Mouse (Mus musculus) thymus, postnatal 0 days (tissue): ENCODE data around the gene Rps27rt. TPM values are rescaled to one million over a fixed set of nuclear protein-coding genes. Genes with fewer than 3 reads are reported as not detected.
"Not testable (repeated sequence)": the region's sequence is repeated elsewhere in the genome, so short reads cannot be mapped to it uniquely, and the experiment has no call there.

ENCODE experiments used
- DNase-seq: peaks from one replicate; pipeline ENCODE4 v3.0.0-alpha.2; 2015; ENCODE audit warnings: low spot score
- polyA plus RNA-seq: library from polyadenylated mRNA; unstranded; fragments of >200 nt; fragmentation: Nextera tagmentation; extraction: Ambion mirVana; gene quantifications from 2 replicates; pipeline ENCODE4 v1.2.1, GENCODE M21; 2015

Rps27rt gene
- polyA plus RNA-seq, 1 experiment from 2014 or later: 1,087 TPM

GRCm38 (mm10) chr9:114985741-114986140 is 3.2 kb upstream of the Rps27rt start:
- no peak for DNase-seq

DNA sequence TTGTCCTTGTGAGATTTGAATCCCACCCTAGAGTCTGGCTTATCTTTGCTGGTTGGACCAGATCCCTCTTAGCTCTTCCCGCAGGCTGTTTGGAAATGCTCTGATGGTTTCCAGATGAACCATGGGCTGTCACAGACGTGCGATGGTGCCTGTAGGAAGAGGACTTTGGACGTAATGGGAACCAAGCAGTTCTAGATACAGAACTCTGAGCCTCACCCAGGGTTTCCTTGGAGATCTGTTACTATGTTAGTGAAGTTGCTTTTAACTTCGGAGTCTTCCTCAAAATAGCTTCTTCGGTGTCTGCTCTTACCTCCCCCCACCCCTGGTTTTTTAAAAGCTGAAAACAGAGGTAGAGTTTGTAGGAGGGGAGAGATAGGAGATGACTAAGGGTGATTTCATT is 2.6 kb downstream of the Rps27rt start:
- DNase-seq: no peak

- peak; percentile 8 for DNase-seq
Measured at GRCm38 (mm10) chr9:114978281-114979111, 4.0 kb downstream of the Rps27rt start, which contains the start of gene Osbpl10. Gene Osbpl10, plus strand, starts transcription at chr9:114978569.

GRCm38 (mm10) chr9:114977461-114978280 is 4.9 kb downstream of the Rps27rt start:
- DNase-seq: no peak

DNA sequence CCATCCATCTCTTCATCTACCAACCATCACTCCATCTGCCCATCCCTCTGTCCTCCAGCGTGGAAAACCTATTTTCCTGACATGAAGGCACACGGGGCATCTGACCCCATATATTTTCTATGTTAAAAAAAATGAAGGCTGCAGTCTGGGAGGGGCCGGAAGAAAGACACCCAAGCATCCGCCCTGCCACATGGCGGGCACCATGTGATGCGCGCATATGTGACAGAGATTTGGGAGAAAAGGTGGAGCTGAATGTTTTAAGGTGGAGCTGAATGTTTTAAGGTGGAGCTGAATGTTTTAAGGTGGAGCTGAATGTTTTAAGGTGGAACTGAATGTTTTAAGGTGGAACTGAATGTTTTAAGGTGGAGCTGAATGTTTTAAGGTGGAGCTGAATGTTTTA is 16.3 kb downstream of the Rps27rt start:
- not testable (repeated sequence) for DNase-seq

- no peak for DNase-seq
Measured at GRCm38 (mm10) chr9:114964093-114964492, 18.4 kb downstream of the Rps27rt start.

- no peak for DNase-seq
Measured at GRCm38 (mm10) chr9:114960844-114961243, 21.7 kb downstream of the Rps27rt start.

DNA sequence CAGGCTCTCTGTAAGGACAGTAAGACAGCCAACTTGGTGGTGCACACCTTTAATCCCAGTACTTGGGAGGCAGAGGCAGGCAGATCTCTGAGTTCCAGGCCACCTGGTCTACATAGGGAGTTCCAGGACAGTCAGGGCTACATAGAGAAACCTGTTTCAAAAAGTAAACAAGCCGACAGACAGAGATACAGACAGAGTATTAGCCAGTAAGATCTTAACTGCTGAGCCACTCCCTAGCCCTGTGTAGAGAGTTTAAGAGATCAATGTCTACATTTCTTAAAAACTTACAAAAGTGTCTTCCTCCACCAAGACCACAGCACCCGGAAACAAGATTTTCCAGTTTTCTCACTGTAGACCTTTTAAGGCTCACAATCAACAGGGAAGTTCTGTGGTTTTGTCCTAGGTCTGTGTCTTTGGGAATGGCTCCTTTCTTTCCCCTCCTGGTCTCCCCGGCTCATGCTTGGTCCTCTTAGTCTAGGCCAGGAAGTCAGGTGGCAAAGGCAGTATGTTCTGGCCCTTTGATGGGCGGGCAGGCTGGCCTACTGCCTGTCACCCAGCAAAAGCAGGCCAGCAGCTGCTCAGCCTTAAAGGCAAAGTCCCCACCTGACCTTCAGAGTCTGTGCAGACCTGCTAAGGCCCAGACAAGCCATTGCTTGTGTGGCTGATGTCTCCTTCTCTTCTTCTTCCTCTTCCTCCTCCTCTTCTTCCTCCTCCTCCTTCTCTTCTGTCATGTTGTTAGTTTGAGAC is 22.3 kb downstream of the Rps27rt start:
- DNase-seq: no peak

GRCm38 (mm10) chr9:114956945-114957344 is 25.6 kb downstream of the Rps27rt start:
- DNase-seq: peak; percentile 50

DNA sequence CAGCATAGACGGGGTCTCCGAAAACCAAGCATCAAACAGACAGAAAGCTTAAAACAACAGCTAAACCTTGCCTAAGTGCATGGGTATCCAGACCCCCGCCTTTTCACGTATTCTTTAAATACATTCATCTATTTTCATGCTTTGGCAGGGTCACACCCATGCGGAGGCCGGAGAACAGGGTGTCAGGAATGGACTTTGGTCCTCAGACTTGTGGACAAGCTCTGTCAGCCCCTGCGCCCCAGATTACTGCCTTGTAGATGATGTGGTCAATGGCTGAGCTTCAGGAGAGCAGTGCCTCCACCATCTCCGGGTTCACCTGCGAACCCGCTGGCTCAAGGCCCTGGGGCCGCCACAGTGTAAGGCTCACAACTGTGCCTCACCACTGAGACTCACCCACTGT is 27.2 kb downstream of the Rps27rt start:
- no peak for DNase-seq

DNA sequence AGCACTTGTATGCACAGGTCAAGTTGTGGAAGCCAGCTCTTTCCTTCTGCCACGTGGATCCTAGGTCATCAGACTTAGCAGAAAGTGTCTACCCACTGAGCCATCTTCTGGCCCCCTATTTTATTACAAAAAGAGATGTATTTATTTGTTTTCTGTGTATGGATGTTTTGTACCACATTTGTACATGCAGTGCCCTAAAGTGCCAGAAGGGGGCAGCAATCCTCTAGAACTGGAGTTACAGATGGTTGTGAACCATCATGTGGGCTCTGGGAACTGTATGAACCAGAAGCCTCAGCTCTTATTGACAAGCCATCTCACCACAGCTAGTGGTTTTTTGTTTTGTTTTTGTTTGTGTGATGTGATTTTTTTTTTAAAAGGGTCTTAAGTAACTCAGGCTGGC is 29.7 kb downstream of the Rps27rt start:
- peak; percentile 39 for DNase-seq

DNA sequence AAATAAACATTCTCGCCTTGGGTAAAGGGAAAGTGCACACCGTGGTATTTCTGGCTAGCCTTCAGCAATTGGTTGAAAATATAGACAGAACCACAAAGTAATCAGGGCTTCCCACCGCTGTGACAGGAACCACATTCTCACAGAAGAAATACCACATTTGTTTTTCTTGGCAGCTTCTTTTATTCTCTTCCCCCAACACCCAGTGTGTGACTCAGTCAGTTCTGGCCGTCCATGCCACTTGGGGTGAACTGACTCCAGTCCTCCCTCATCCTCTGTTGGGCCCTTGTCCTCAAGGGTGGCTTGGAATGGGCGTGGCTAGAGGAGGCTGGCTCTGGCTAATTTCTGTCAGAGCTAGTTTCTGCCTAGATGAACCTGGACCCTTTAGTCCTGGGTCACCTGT is 34.1 kb downstream of the Rps27rt start:
- no peak for DNase-seq

DNA sequence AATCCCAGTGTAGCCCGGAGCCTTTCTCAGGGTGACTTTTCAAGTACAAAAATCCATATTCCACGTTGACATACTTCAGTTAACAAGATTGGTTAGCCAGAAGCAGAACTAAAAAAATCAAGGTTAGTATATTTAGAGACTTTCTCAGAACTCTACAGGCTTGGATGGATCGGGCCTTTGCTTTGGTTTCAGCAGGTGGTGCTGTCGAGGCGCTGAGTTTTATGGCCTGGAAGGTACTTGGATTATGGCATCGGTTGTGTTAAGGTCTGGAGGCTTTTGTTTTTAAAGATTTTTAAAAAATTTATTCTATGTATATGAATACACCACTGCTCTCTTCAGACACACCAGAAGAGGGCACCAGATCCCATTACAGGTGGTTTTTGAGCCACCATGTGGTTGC is 37.0 kb downstream of the Rps27rt start:
- no peak for DNase-seq

GRCm38 (mm10) chr9:114944642-114945041 is 37.9 kb downstream of the Rps27rt start:
- no peak for DNase-seq

GRCm38 (mm10) chr9:114936687-114937086 is 45.9 kb downstream of the Rps27rt start:
- no peak for DNase-seq

- DNase-seq: no peak
Measured at GRCm38 (mm10) chr9:114935321-114935720, 47.2 kb downstream of the Rps27rt start.

GRCm38 (mm10) chr9:114934231-114934630 is 48.3 kb downstream of the Rps27rt start:
- peak; percentile 39 for DNase-seq

GRCm38 (mm10) chr9:114933723-114934171 is 48.8 kb downstream of the Rps27rt start, which contains the start of gene Gpd1l:
Gene Gpd1l, minus strand, starts transcription at chr9:114933987.
- peak; percentile 77 for DNase-seq

- peak; percentile 43 for DNase-seq
Measured at GRCm38 (mm10) chr9:114933037-114933722, 49.4 kb downstream of the Rps27rt start.

DNA sequence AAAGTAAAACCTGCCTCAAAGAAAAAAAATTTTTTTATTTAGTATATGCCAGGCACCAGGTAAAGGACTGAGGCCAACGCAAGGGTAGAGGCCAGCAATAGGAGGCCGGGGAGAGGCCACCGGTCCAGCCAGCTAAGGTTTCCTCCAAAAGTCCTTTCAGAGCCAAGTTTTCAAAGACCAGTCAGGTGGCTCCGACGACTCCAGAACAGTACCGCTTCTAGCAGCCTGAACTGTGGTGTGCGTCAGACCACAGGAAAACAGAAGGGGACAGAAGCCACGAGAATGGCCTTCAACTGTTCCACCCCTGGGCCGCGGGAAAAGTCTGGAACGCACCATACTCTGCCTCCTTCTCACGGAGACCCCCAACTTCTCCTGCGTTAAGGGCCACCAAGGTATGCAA is 49.9 kb downstream of the Rps27rt start:
- DNase-seq: no peak
